Mouse (Mus musculus) lung, postnatal 36 days (tissue): Measurements from ENCODE around the gene Zglp1.
"Not testable (repeated sequence)": the region's sequence is repeated elsewhere in the genome, so short reads cannot be mapped to it uniquely, and the experiment has no call there.

ENCODE experiments used
- DNase-seq: peaks from one replicate; pipeline ENCODE4 v3.0.0; 2022; ENCODE audit warnings: mixed read lengths

Gene Zglp1

GRCm38 (mm10) chr9:21062928-21063327 lies 4.0 kb downstream of the Zglp1 start:
- no peak for DNase-seq

- no peak for DNase-seq
Observed at GRCm38 (mm10) chr9:21051578-21051977, 15.3 kb downstream of the Zglp1 start.

GRCm38 (mm10) chr9:21045235-21045634 lies 21.7 kb downstream of the Zglp1 start:
- DNase-seq = no peak

- DNase-seq = not testable (repeated sequence)
Observed at GRCm38 (mm10) chr9:21044785-21045184, 22.1 kb downstream of the Zglp1 start.

GRCm38 (mm10) chr9:21043563-21043962 lies 23.3 kb downstream of the Zglp1 start:
- DNase-seq = no peak

- no peak for DNase-seq
Observed at GRCm38 (mm10) chr9:21041308-21041707, 25.6 kb downstream of the Zglp1 start.

GRCm38 (mm10) chr9:21039779-21040178 lies 27.1 kb downstream of the Zglp1 start:
- DNase-seq = no peak

- DNase-seq = no peak
Observed at GRCm38 (mm10) chr9:21037481-21037891, 29.4 kb downstream of the Zglp1 start.

- no peak for DNase-seq
Observed at GRCm38 (mm10) chr9:21036666-21037065, 30.2 kb downstream of the Zglp1 start.

- no peak for DNase-seq
Observed at GRCm38 (mm10) chr9:21036161-21036560, 30.7 kb downstream of the Zglp1 start.

- DNase-seq = no peak
Observed at GRCm38 (mm10) chr9:21035586-21035985, 31.3 kb downstream of the Zglp1 start.

- no peak for DNase-seq
Observed at GRCm38 (mm10) chr9:21034481-21035085, 32.3 kb downstream of the Zglp1 start.

GRCm38 (mm10) chr9:21033136-21033535 lies 33.8 kb downstream of the Zglp1 start:
- peak; percentile 98 for DNase-seq

GRCm38 (mm10) chr9:21032491-21032890 lies 34.4 kb downstream of the Zglp1 start:
- DNase-seq = no peak

GRCm38 (mm10) chr9:21031896-21032351 lies 35.0 kb downstream of the Zglp1 start, which contains the start of gene Icam5:
Gene Icam5, plus strand, starts transcription at chr9:21032073.
- no peak for DNase-seq

- DNase-seq = peak; percentile 78
Observed at GRCm38 (mm10) chr9:21031251-21031895, 35.5 kb downstream of the Zglp1 start.

- DNase-seq = peak; percentile 97
Observed at GRCm38 (mm10) chr9:21030781-21031250, 36.1 kb downstream of the Zglp1 start.

- no peak for DNase-seq
Observed at GRCm38 (mm10) chr9:21030055-21030600, 36.8 kb downstream of the Zglp1 start.

GRCm38 (mm10) chr9:21029291-21030054 lies 37.4 kb downstream of the Zglp1 start, which contains the start of gene Icam4:
Gene Icam4, plus strand, starts transcription at chr9:21029373.
- DNase-seq = peak; percentile 93

- no peak for DNase-seq
Observed at GRCm38 (mm10) chr9:21028560-21029110, 38.3 kb downstream of the Zglp1 start.

GRCm38 (mm10) chr9:21027774-21028290 lies 39.1 kb downstream of the Zglp1 start:
- no peak for DNase-seq

GRCm38 (mm10) chr9:21026849-21027248 lies 40.0 kb downstream of the Zglp1 start:
- DNase-seq = no peak
